Mouse (Mus musculus) brain, embryonic 14.5 days (tissue): ENCODE results near the gene Mrpl4.

Source experiments
- CTCF ChIP-seq: fragments of 200-500 bp; IDR thresholded peaks from 2 replicates; pipeline ENCODE4 v1.5.1; 2012; ENCODE audit warnings: inconsistent platforms, mild to moderate bottlenecking, moderate library complexity, borderline replicate concordance; ENCODE audit not compliant: insufficient read depth, insufficient read length; ENCODE audit errors: extremely low read depth
- POLR2A ChIP-seq: fragments of 200-500 bp; IDR thresholded peaks from 2 replicates; pipeline ENCODE4 v1.6.1; 2012; ENCODE audit warnings: mild to moderate bottlenecking, inconsistent platforms, borderline replicate concordance; ENCODE audit not compliant: poor library complexity, insufficient read depth, insufficient read length, severe bottlenecking; ENCODE audit errors: extremely low read depth

DNA sequence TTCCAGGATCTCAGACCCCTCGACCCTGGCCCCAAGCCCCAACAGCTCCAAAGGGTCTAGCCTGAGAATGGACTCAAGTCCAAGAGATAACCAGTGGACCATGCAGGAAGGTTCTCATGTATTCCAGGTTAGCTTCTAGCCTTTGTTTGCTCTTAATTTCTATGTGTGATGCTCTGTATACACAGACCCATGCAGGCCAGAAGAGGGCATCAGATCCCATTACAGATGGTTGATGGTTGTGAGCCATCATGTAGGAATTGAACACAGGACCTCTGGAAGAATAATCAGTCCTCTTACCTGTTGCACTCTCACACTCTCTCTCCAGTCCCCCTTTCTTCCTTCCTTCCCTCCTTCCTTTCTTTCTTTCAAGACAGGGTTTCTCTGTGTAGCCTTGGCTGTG lies 9.8 kb downstream of the Mrpl4 start:
- TF ChIP-seq POLR2A, result no peak
- TF ChIP-seq CTCF, result no peak
